Mouse (Mus musculus) adrenal gland, adult 2 months (tissue): Measurements from ENCODE around the gene Gm11559. TPM values are rescaled to one million over a fixed set of nuclear protein-coding genes. Genes with fewer than 3 reads are reported as not detected.
"Not testable (repeated sequence)": the region's sequence is repeated elsewhere in the genome, so short reads cannot be mapped to it uniquely, and the experiment has no call there.

ENCODE experiments used
- DNase-seq: peaks from one replicate; pipeline ENCODE4 v3.0.0; 2021
- long read RNA-seq: library from polyadenylated mRNA; stranded (forward); transcript quantifications from one replicate; pipeline ENCODE4 v2.0.0, GENCODE M21; 2021
- polyA plus RNA-seq: library from polyadenylated mRNA; depleted of rRNA; stranded (reverse); fragments of >200 nt; gene quantifications from 2 replicates; pipeline ENCODE4 v1.2.3, GENCODE M21; 2012; rRNA removed
- total RNA-seq, 2 experiments: library from RNA; stranded (reverse); gene quantifications; 2 replicates each; pipeline ENCODE4 v1.2.3; 2021

The Gm11559 gene
- total RNA-seq (not detected), polyA plus RNA-seq (not detected in 2 replicates)
- long read RNA-seq = 0 reads

DNA sequence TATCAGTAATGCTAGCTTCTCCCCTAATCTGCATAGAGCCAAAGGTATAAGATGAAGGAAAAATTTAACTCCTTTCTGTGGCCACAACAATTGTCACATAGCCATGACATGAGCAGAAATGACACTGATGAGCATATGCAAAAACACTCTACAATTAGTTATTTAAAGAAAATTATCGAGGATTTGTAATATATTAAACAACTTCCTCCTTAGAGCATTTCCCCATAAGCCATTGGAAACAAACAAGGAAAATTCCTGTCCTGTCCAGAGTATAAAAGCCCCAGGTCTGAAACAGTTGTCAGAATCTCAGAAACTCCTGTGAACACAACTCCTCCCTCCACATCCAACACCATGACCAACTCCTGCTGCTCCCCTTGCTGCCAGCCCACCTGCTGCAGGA, at the start of gene Gm11559:
Gm11559 (plus strand) TSS at position 301 of the 400 bp plus-strand sequence.
- DNase-seq = not testable (repeated sequence)

- DNase-seq = not testable (repeated sequence)
Observed at GRCm38 (mm10) chr11:99815566-99815965, 48.7 kb upstream of the Gm11559 start, which contains the start of gene Gm11564. Gene Gm11564, minus strand, starts transcription at chr11:99815666.

GRCm38 (mm10) chr11:99837966-99838365, 26.3 kb upstream of the Gm11559 start, which contains the start of gene 2300003K06Rik:
Gene 2300003K06Rik, minus strand, starts transcription at chr11:99838066.
- DNase-seq = no peak

DNA sequence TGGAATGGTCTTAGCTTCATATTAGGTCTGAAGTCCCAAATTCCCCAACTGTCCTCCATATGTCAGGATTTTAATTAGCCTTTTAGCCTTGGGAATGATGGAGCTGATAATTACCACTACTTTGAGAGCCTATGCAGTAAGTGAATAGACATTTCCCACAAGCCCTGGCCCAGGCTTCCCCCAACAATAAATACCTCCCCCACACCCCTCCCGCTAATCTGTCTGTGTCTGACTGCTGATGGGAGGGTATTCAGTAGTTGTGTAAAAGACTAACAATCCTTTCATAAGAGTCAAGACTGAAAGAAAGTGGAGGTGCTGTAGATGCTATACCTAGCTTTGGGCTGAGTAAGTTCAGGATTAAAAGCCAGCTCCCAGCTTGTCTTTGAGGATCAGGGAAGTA, 22.1 kb upstream of the Gm11559 start:
- no peak for DNase-seq

- no peak for DNase-seq
Observed at GRCm38 (mm10) chr11:99846746-99847145, 17.5 kb upstream of the Gm11559 start.

GRCm38 (mm10) chr11:99851508-99851907, 12.8 kb upstream of the Gm11559 start, which contains the start of gene Krtap4-16:
Gene Krtap4-16, minus strand, starts transcription at chr11:99851608.
- no peak for DNase-seq

DNA sequence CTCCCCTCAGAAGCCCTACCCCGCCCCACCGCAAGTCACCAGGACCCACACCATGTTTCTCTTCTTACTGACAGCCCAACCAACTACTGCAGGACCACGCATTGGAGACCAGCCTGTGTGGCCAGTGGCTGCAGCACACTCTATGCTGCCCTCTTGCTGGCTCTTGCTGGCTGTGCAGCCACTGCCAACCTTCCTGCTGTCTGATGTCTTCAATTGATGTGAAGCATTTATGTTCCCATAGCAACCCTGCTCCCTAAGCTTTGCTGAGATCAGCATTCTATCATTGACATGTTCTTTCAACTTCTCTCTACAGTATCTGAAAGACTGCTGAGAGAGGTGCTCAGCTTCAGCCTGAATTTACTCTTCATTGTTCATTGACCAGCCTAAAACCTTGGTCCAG, 10.2 kb upstream of the Gm11559 start:
- peak; percentile 3 for DNase-seq

DNA sequence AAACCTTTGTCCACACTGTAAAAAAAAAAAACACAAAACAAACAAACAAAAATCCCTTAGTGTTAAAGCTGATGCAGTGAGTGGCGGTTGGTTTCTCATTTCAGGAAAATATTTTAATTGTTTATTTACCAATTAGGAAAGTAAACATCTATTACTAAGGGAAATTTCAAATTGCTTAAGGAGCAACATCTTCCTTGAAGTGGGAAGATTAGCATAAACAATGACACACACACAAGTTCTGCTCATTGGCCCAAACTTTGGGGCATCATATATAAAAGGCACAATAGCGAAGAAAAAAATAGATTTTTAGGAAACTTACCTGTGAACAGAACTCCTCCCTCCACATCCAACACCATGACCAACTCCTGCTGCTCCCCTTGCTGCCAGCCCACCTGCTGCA, 6.7 kb upstream of the Gm11559 start, which contains the start of gene Gm11568:
Gm11568 (plus strand) TSS at position 301 of the 400 bp plus-strand sequence.
- no peak for DNase-seq

DNA sequence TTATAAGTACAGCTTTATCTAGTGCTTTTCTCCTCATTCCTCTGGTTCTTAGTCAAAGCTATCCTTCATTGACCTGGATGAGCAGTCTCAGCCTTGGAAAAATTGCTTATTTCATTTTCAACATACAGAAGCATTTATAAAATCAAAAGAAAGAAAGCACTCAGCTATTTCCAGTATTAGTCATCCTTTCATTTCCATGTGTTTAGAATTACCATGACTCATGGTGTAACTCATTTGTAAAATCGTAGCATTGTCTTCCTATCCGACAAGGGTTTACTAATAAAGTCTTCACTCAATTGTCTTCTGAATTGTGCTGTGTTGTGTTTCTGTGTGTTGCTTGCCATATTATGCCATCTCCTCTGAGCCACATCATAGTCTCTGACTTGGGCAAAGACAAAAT, 5.5 kb upstream of the Gm11559 start:
- no peak for DNase-seq

GRCm38 (mm10) chr11:99873089-99873488, 8.8 kb downstream of the Gm11559 start, which contains the start of gene Krtap9-1:
Gene Krtap9-1, plus strand, starts transcription at chr11:99873389.
- not testable (repeated sequence) for DNase-seq

- not testable (repeated sequence) for DNase-seq
Observed at GRCm38 (mm10) chr11:99878887-99879286, 14.6 kb downstream of the Gm11559 start, which contains the start of gene Gm11567. Gene Gm11567, plus strand, starts transcription at chr11:99879187.

DNA sequence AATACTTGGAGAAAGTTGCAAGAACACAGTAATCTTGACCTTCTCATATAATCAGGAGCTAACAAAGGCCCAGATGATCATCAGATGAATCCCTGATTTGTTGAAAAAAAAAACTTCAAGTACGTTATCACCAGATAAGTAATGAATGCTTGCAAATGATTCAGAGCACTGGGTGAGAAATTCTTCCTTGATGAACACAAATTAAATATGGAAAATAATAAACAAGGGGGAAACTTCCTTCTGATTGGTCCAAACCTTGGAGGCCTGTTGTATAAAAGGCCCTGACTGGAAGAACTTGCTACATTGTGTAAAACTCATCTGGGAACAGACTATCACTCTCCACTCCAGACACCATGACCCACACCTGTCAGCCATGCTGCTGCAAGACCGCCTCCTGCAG, 43.3 kb downstream of the Gm11559 start, which contains the start of gene Krtap31-1:
Krtap31-1 (plus strand) TSS at position 301 of the 400 bp plus-strand sequence.
- DNase-seq = no peak

DNA sequence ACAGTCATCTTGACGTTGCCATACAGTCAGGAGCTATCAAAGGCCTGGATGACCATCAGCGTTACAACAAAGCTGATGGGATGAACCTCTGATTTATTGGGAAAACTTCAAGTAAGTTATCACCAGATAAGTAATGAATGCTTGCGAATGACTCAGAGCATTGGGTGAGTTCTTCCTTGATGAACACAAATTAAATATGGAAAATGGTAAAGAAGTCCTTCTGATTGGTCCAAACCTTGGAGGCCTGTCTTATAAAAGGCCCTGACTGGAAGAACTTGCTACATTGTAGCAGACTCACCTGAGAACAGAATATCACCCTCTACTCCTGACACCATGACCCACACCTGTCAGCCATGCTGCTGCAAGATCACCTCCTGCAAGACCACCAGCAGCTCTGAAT, 50.2 kb downstream of the Gm11559 start, which contains the start of gene Gm11565:
Gm11565 (plus strand) TSS at position 301 of the 400 bp plus-strand sequence.
- DNase-seq = no peak

Other genes with a start within 250 kb of the Gm11559 start
Only the 30 nearest of the 37 such genes appear.
- gene Krtap4-7, start 220.4 kb upstream of the Gm11559 start, total RNA-seq = not detected
- gene Krtap4-7, start 220.4 kb upstream of the Gm11559 start, polyA plus RNA-seq = not detected in 2 replicates
- gene Gm11555, start 214.2 kb upstream of the Gm11559 start, total RNA-seq = not detected
- gene Gm11555, start 214.2 kb upstream of the Gm11559 start, polyA plus RNA-seq = not detected in 2 replicates
- gene Gm11563, start 205.5 kb upstream of the Gm11559 start, total RNA-seq = not detected
- not detected in 2 replicates for gene Gm11563, start 205.5 kb upstream of the Gm11559 start, polyA plus RNA-seq
- not detected for gene Krtap4-6, start 198.5 kb upstream of the Gm11559 start, total RNA-seq
- not detected in 2 replicates for gene Krtap4-6, start 198.5 kb upstream of the Gm11559 start, polyA plus RNA-seq
- gene Gm14190, start 173.7 kb upstream of the Gm11559 start, total RNA-seq = not detected
- not detected in 2 replicates for gene Gm14190, start 173.7 kb upstream of the Gm11559 start, polyA plus RNA-seq
- not detected for gene Gm14180, start 130.2 kb upstream of the Gm11559 start, total RNA-seq
- gene Gm14180, start 130.2 kb upstream of the Gm11559 start, polyA plus RNA-seq = not detected in 2 replicates
- not detected for gene Gm11595, start 91.6 kb upstream of the Gm11559 start, total RNA-seq
- gene Gm11595, start 91.6 kb upstream of the Gm11559 start, polyA plus RNA-seq = not detected in 2 replicates
- not detected for gene Krtap4-8, start 83.8 kb upstream of the Gm11559 start, total RNA-seq
- gene Krtap4-8, start 83.8 kb upstream of the Gm11559 start, polyA plus RNA-seq = not detected in 2 replicates
- not detected for gene Krtap4-9, start 79.3 kb upstream of the Gm11559 start, total RNA-seq
- gene Krtap4-9, start 79.3 kb upstream of the Gm11559 start, polyA plus RNA-seq = not detected in 2 replicates
- not detected for gene Gm11596, start 71.0 kb upstream of the Gm11559 start, total RNA-seq
- not detected in 2 replicates for gene Gm11596, start 71.0 kb upstream of the Gm11559 start, polyA plus RNA-seq
- gene Gm11569, start 65.5 kb upstream of the Gm11559 start, total RNA-seq = not detected
- gene Gm11569, start 65.5 kb upstream of the Gm11559 start, polyA plus RNA-seq = not detected in 2 replicates
- not detected for gene Gm11554, start 60.0 kb upstream of the Gm11559 start, total RNA-seq
- not detected in 2 replicates for gene Gm11554, start 60.0 kb upstream of the Gm11559 start, polyA plus RNA-seq
- gene Krtap4-13, start 54.6 kb upstream of the Gm11559 start, total RNA-seq = not detected
- not detected in 2 replicates for gene Krtap4-13, start 54.6 kb upstream of the Gm11559 start, polyA plus RNA-seq
- gene Gm11564, start 48.8 kb upstream of the Gm11559 start, total RNA-seq = not detected
- not detected in 2 replicates for gene Gm11564, start 48.8 kb upstream of the Gm11559 start, polyA plus RNA-seq
- gene 2300003K06Rik, start 26.4 kb upstream of the Gm11559 start, total RNA-seq = not detected
- gene 2300003K06Rik, start 26.4 kb upstream of the Gm11559 start, polyA plus RNA-seq = not detected in 2 replicates
- gene Krtap4-16, start 12.9 kb upstream of the Gm11559 start, total RNA-seq = not detected
- not detected in 2 replicates for gene Krtap4-16, start 12.9 kb upstream of the Gm11559 start, polyA plus RNA-seq
- not detected for gene Gm11568, start 6.6 kb upstream of the Gm11559 start, total RNA-seq
- not detected in 2 replicates for gene Gm11568, start 6.6 kb upstream of the Gm11559 start, polyA plus RNA-seq
- not detected for gene Krtap9-1, start 8.9 kb downstream of the Gm11559 start, total RNA-seq
- gene Krtap9-1, start 8.9 kb downstream of the Gm11559 start, polyA plus RNA-seq = not detected in 2 replicates
- not detected for gene Gm11567, start 14.7 kb downstream of the Gm11559 start, total RNA-seq
- gene Gm11567, start 14.7 kb downstream of the Gm11559 start, polyA plus RNA-seq = not detected in 2 replicates
- not detected for gene Krtap31-1, start 43.4 kb downstream of the Gm11559 start, total RNA-seq
- not detected in 2 replicates for gene Krtap31-1, start 43.4 kb downstream of the Gm11559 start, polyA plus RNA-seq
- gene Gm11565, start 50.3 kb downstream of the Gm11559 start, total RNA-seq = not detected
- gene Gm11565, start 50.3 kb downstream of the Gm11559 start, polyA plus RNA-seq = not detected in 2 replicates
- not detected for gene Krtap31-2, start 71.8 kb downstream of the Gm11559 start, total RNA-seq
- gene Krtap31-2, start 71.8 kb downstream of the Gm11559 start, polyA plus RNA-seq = not detected in 2 replicates
- not detected for gene Krtap9-5, start 84.0 kb downstream of the Gm11559 start, total RNA-seq
- not detected in 2 replicates for gene Krtap9-5, start 84.0 kb downstream of the Gm11559 start, polyA plus RNA-seq
- gene Krtap29-1, start 114.6 kb downstream of the Gm11559 start, total RNA-seq = not detected
- gene Krtap29-1, start 114.6 kb downstream of the Gm11559 start, polyA plus RNA-seq = not detected in 2 replicates
- not detected for gene Krtap16-1, start 122.1 kb downstream of the Gm11559 start, total RNA-seq
- not detected in 2 replicates for gene Krtap16-1, start 122.1 kb downstream of the Gm11559 start, polyA plus RNA-seq
- not detected for gene Krtap17-1, start 129.5 kb downstream of the Gm11559 start, total RNA-seq
- not detected in 2 replicates for gene Krtap17-1, start 129.5 kb downstream of the Gm11559 start, polyA plus RNA-seq
- not detected for gene Krt33a, start 151.7 kb downstream of the Gm11559 start, total RNA-seq
- not detected in 2 replicates for gene Krt33a, start 151.7 kb downstream of the Gm11559 start, polyA plus RNA-seq
- not detected for gene Krt33b, start 165.4 kb downstream of the Gm11559 start, total RNA-seq
- gene Krt33b, start 165.4 kb downstream of the Gm11559 start, polyA plus RNA-seq = not detected in 2 replicates
- not detected for gene Krt34, start 177.1 kb downstream of the Gm11559 start, total RNA-seq
- gene Krt34, start 177.1 kb downstream of the Gm11559 start, polyA plus RNA-seq = not detected in 2 replicates
- gene Krt31, start 186.1 kb downstream of the Gm11559 start, total RNA-seq = not detected
- not detected in 2 replicates for gene Krt31, start 186.1 kb downstream of the Gm11559 start, polyA plus RNA-seq